Mouse (Mus musculus) forebrain, embryonic 14.5 days (tissue): ENCODE measurements around the gene 9130409I23Rik. TPM values are rescaled to one million over a fixed set of nuclear protein-coding genes. Genes with fewer than 3 reads are reported as not detected.
A peak's percentile ranks its signal among the peaks of the same experiment; 100 is the strongest.
"Not testable (repeated sequence)": the region's sequence is repeated elsewhere in the genome, so short reads cannot be mapped to it uniquely, and the experiment has no call there.

Experiments
- ATAC-seq: fragments of 200-750 bp; cut with Nextera tagmentation; 2 replicates; pipeline ENCODE4 v1.8.0; 2017; ENCODE audit warnings: mild to moderate bottlenecking, moderate library complexity
- DNase-seq: peaks from one replicate; pipeline ENCODE4 v3.0.0-alpha.2; 2015; ENCODE audit warnings: low spot score
- H3K27ac ChIP-seq: fragments of 300-500 bp; sonication (generic); 2 replicates; pipeline ENCODE4 v1.5.1; 2014; ENCODE audit warnings: low read depth, mild to moderate bottlenecking, control low read depth, low read length, moderate library complexity
- H3K27me3 ChIP-seq: fragments of 300-500 bp; sonication (generic); replicated peaks from 2 replicates; pipeline ENCODE4 v1.6.1; 2014; ENCODE audit warnings: low read length, control low read depth, mixed read lengths; ENCODE audit not compliant: control insufficient read depth, insufficient read depth
- H3K36me3 ChIP-seq: fragments of 300-500 bp; sonication (generic); 2 replicates; pipeline ENCODE4 v1.6.1; 2014; ENCODE audit warnings: low read length, control low read depth; ENCODE audit not compliant: control insufficient read depth, insufficient read depth
- H3K4me1 ChIP-seq: fragments of 300-500 bp; sonication (generic); 2 replicates; pipeline ENCODE4 v1.6.1; 2014; ENCODE audit warnings: antibody characterized with exemption, low read length, control low read depth; ENCODE audit not compliant: control insufficient read depth, insufficient read depth
- H3K4me2 ChIP-seq: fragments of 300-500 bp; sonication (generic); 2 replicates; pipeline ENCODE4 v1.6.1; 2014; ENCODE audit warnings: mild to moderate bottlenecking, control low read depth, low read length
- H3K4me3 ChIP-seq: fragments of 300-500 bp; sonication (generic); 2 replicates; pipeline ENCODE4 v1.5.1; 2014; ENCODE audit warnings: low read depth, low read length, control low read depth
- H3K9ac ChIP-seq: fragments of 300-500 bp; sonication (generic); 2 replicates; pipeline ENCODE4 v1.6.1; 2014; ENCODE audit warnings: mild to moderate bottlenecking, low read length, control low read depth, moderate library complexity
- H3K9me3 ChIP-seq: fragments of 300-500 bp; sonication (generic); replicated peaks from 2 replicates; pipeline ENCODE4 v1.6.1; 2016; ENCODE audit warnings: low read length, control low read depth, mixed read lengths; ENCODE audit not compliant: control insufficient read depth
- WGBS: fragments of 180-500 bp; shearing (Covaris S2); extraction: QIAGEN DNeasy Blood & Tissue Kit; methylation state at CpG from one replicate; pipeline ENCODE4 v1.1.7; 2014; 5-methylcytosine and 5-hydroxymethylcytosine counted together
- polyA plus RNA-seq: library from polyadenylated mRNA; unstranded; fragments of >200 nt; fragmentation: Nextera tagmentation; extraction: Ambion mirVana; gene quantifications from 2 replicates; pipeline ENCODE4 v1.2.1, GENCODE M21; 2014

The 9130409I23Rik gene
- polyA plus RNA-seq, 1 experiment from 2014 or later, result not detected

GRCm38 (mm10) chr1:181020756-181021487 is 30.1 kb upstream of the 9130409I23Rik start, which contains the start of gene Ephx1:
Gene Ephx1 (minus strand): TSS chr1:181020904.
- Histone ChIP-seq H3K4me3 (no peak within 1 kb of the TSS), H3K36me3 (no peaks in the 10 kb centered on the region), H3K9me3 (no peaks in the 10 kb centered on the region), H3K27me3 (no peaks in the 10 kb centered on the region), H3K4me1 (peaks cover 4% of the 10 kb centered on the region; the same call in 1 of the 2 replicates), H3K27ac (no peak within 1 kb of the TSS), H3K4me2 (no peak within 1 kb of the TSS), H3K9ac (no peak within 1 kb of the TSS)
- 56% methylated on average over 5 of the region's 5 CpGs for WGBS
- ATAC-seq (no peak), DNase-seq (no peak)

DNA sequence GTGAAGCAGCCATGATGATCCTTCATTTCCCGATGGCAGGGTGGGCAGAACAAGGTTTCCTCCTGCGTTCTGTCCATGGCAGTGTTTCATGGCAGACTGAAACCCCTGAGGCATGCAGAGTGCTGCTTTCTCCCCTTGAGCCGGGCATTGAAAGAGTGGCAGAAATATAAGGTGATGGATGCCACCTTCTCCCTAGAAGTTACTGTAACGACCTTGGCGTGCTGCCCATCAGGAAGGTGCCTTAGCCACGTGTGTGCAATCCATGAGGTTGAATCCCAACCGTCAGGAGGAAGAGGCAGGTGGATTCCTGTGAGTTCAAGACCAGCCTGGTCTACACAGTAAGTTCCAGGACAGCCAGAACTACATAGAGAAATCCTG is 29.6 kb upstream of the 9130409I23Rik start:
- DNase-seq (no peak), ATAC-seq (no peak)
- H3K4me2 ChIP-seq, result no peak overlapping the region
- no peak overlapping the region for H3K4me3 ChIP-seq
- H3K9ac ChIP-seq, result no peak overlapping the region
- no peaks in the 10 kb centered on the region for H3K9me3 ChIP-seq
- WGBS, result 69% methylated on average over 7 of the region's 7 CpGs
- no peaks in the 10 kb centered on the region for H3K36me3 ChIP-seq
- H3K27ac ChIP-seq, result no peak overlapping the region
- H3K4me1 ChIP-seq, result peaks cover 4% of the 10 kb centered on the region; the same call in 1 of the 2 replicates
- H3K27me3 ChIP-seq, result no peaks in the 10 kb centered on the region

DNA sequence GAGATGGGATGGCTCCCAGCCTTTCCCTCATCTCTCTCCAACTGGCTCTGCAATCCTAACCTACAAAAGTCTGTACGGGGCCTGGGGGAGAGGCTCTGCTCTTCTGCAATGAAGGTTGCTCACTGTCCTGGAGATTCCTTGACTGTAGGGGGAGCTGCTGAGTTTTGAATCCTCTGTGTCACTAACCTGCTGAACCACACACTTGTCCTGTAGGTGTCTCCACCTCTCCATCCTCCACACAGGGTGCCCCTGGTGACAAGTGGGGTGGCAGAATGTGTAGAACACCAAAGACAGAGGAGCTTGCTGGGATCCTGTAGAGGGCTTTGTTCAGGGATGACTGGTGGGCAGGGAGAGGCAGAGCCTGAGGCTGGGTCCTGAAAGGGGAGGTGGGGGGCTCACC is 28.8 kb upstream of the 9130409I23Rik start:
- 4% methylated on average over 1 of the region's 1 CpGs for WGBS

DNA sequence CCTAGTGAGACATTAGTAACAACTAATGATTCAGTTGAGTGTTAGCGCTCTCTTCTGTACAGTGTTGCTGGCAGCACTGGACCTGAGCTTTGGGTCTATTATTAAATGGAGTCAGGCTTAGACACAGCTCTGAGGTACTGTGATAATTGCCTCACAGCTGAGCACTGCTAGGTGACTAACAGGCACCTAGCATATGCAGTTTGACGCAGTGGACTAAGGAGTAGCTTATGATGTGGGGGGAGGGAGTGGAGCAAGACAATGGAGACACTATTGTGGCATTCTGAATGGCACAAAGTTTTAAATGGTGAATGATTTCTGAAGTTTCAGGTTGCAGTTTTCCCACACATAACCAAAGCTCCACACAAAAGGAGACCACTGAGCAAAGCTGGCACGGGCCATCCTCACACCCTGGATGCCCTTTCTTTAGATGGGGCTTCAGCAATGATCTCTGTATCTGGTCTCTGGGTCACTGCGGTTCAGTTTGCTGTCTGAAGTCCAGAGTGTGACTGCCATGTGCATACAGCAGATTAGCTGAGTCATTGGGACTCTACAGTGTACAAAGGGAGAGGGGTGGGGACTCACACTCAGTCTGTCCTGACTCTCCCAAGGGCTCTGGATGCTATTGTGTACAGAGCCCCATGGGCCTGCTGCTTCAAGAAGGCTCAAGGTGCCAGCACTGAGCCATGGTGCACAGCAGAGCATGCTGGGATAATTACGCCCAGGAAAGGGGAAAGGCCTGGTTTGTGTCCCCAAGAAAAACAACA is 15.8 kb upstream of the 9130409I23Rik start:
- H3K27ac ChIP-seq, H3K9me3 ChIP-seq, H3K4me1 ChIP-seq, H3K4me2 ChIP-seq, H3K4me3 ChIP-seq, ATAC-seq, H3K27me3 ChIP-seq, H3K9ac ChIP-seq, DNase-seq, H3K36me3 ChIP-seq: not testable (repeated sequence)
- WGBS, result 76% methylated on average over 5 of the region's 5 CpGs

More for the DNA sequence above, 28.8 kb upstream of the 9130409I23Rik start:
- ATAC-seq (no peak; the same call in 1 of the 2 replicates), DNase-seq (peak; percentile 58)
- Histone ChIP-seq H3K27me3 (no peaks in the 10 kb centered on the region), H3K4me3 (no peak overlapping the region), H3K27ac (no peak overlapping the region), H3K36me3 (no peaks in the 10 kb centered on the region), H3K4me2 (no peak overlapping the region), H3K4me1 (no peaks in the 10 kb centered on the region), H3K9ac (no peak overlapping the region), H3K9me3 (no peaks in the 10 kb centered on the region)

DNA sequence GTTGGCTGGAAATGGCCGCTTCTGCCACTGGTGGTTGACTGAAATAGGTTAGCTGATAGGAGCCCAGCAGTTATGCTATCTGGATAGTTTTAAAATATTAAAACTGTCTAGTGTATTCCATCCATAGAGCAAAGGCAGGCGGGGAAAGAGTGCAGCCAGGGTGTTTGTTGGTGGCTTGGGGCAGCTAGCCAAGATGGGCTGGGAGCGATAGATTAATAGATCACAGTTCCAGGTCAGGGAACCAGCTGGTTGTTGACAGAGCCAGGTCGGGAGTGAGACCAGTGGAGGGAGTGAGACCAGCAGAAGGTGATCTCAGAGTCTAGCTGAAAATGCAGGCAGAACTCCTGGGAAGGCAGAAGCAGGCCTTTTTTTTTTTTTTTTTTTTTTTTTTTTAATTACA is 13.4 kb upstream of the 9130409I23Rik start:
- Histone ChIP-seq H3K4me2 (no peak overlapping the region), H3K36me3 (no peaks in the 10 kb centered on the region), H3K27me3 (no peaks in the 10 kb centered on the region), H3K9ac (no peak overlapping the region), H3K4me1 (no peaks in the 10 kb centered on the region), H3K4me3 (no peak overlapping the region), H3K27ac (no peak overlapping the region), H3K9me3 (no peaks in the 10 kb centered on the region)
- WGBS, result 75% methylated on average over 4 of the region's 4 CpGs
- ATAC-seq (no peak), DNase-seq (no peak)

DNA sequence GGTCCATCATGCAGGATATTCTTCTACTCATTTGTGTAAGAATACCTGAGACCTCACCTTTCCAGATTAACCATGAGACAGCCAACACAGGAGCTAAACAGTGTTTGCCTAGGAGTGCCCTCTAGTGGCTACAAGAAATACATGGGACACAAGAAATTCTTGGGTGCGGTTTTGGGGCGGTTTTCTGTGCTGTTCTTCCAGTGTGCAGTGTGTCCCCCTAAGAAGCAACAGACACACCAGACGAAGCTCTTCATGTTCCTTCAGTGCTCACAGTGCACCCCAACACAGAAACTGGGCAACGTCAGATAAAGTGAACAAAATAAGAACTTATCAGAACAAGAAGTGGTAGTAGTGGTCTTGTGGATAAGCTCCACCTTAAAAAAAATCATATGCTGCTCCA is 11.4 kb upstream of the 9130409I23Rik start:
- DNase-seq, result peak; percentile 62
- ATAC-seq, result no peak
- Histone ChIP-seq H3K4me3 (no peak overlapping the region), H3K4me1 (no peaks in the 10 kb centered on the region), H3K9me3 (no peaks in the 10 kb centered on the region), H3K4me2 (no peak overlapping the region), H3K27me3 (no peaks in the 10 kb centered on the region), H3K27ac (no peak overlapping the region), H3K9ac (no peak overlapping the region), H3K36me3 (no peaks in the 10 kb centered on the region)
- WGBS, result 9% methylated on average over 4 of the region's 4 CpGs

- ATAC-seq (no peak), DNase-seq (no peak)
- Histone ChIP-seq H3K4me1 (no peaks in the 10 kb centered on the region), H3K27ac (no peak overlapping the region), H3K4me2 (no peak overlapping the region), H3K9me3 (no peaks in the 10 kb centered on the region), H3K36me3 (no peaks in the 10 kb centered on the region), H3K9ac (no peak overlapping the region), H3K4me3 (no peak overlapping the region), H3K27me3 (no peaks in the 10 kb centered on the region)
- 67% methylated on average over 1 of the region's 1 CpGs for WGBS
These were observed 3.5 kb upstream of the 9130409I23Rik start for GRCm38 (mm10) chr1:181047520-181047919.

- no peaks in the 10 kb centered on the region for H3K4me1 ChIP-seq
- H3K4me2 ChIP-seq, result no peak overlapping the region
- H3K36me3 ChIP-seq, result no peaks in the 10 kb centered on the region
- no peaks in the 10 kb centered on the region for H3K27me3 ChIP-seq
- no peak overlapping the region for H3K9ac ChIP-seq
- no peaks in the 10 kb centered on the region for H3K9me3 ChIP-seq
- no peak overlapping the region for H3K27ac ChIP-seq
- no peak overlapping the region for H3K4me3 ChIP-seq
- DNase-seq (no peak), ATAC-seq (no peak)
These were observed 1.7 kb upstream of the 9130409I23Rik start for GRCm38 (mm10) chr1:181049328-181049842.

DNA sequence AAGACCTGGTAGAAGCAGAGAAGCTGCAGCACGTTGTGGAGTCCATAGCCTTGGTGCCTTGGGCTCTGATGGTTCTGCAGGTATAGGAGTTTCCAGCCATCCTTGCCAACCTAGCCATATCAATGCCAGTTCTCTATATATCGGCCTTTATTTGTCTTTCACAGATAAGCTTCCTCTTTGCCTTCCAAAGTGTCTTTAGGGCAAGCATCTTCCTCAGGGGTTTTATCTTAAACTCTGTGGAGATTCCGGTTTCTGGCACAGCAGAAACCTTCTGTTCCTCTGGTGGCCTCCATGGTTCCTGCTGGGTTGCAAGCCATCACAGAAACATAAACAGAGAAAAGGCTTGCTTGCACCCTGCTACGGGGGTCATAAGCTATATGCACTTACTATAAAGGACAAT is 1.9 kb downstream of the 9130409I23Rik start:
- no peak overlapping the region for H3K4me2 ChIP-seq
- H3K27me3 ChIP-seq, result no peaks in the 10 kb centered on the region
- 84% methylated on average over 4 of the region's 4 CpGs for WGBS
- no peaks in the 10 kb centered on the region for H3K4me1 ChIP-seq
- ATAC-seq (no peak), DNase-seq (no peak)
- H3K4me3 ChIP-seq, result no peak overlapping the region
- H3K9ac ChIP-seq, result no peak overlapping the region
- H3K36me3 ChIP-seq, result no peaks in the 10 kb centered on the region
- no peak overlapping the region for H3K27ac ChIP-seq
- H3K9me3 ChIP-seq, result no peaks in the 10 kb centered on the region
